Mouse (Mus musculus) neural tube, embryonic 13.5 days (tissue): ENCODE measurements around the gene Tprg. TPM values are rescaled to one million over a fixed set of nuclear protein-coding genes. Genes with fewer than 3 reads are reported as not detected.

Experiments used
- ATAC-seq: fragments of 200-750 bp; cut with Nextera tagmentation; 2 replicates; pipeline ENCODE4 v1.8.0; 2017; ENCODE audit warnings: low read depth, mild to moderate bottlenecking, moderate TSS enrichment, moderate library complexity
- H3K27ac ChIP-seq: fragments of 300-500 bp; sonication (generic); replicated peaks from 2 replicates; pipeline ENCODE4 v1.5.1; 2015; ENCODE audit warnings: moderate library complexity, mild to moderate bottlenecking, inconsistent platforms
- H3K27me3 ChIP-seq: fragments of 300-500 bp; sonication (generic); 2 replicates; pipeline ENCODE4 v1.6.1; 2015; ENCODE audit warnings: mild to moderate bottlenecking, inconsistent platforms
- H3K36me3 ChIP-seq: fragments of 300-500 bp; sonication (generic); 2 replicates; pipeline ENCODE4 v1.6.1; 2015; ENCODE audit warnings: mild to moderate bottlenecking, inconsistent platforms
- H3K4me1 ChIP-seq: fragments of 300-500 bp; sonication (generic); replicated peaks from 2 replicates; pipeline ENCODE4 v1.6.1; 2015; ENCODE audit warnings: inconsistent platforms
- H3K4me2 ChIP-seq: fragments of 300-500 bp; sonication (generic); 2 replicates; pipeline ENCODE4 v1.6.1; 2015; ENCODE audit warnings: inconsistent platforms, mild to moderate bottlenecking, moderate library complexity
- H3K4me3 ChIP-seq: fragments of 300-500 bp; sonication (generic); 2 replicates; pipeline ENCODE4 v1.5.1; 2015; ENCODE audit warnings: mild to moderate bottlenecking, inconsistent platforms
- H3K9ac ChIP-seq: fragments of 300-500 bp; sonication (generic); 2 replicates; pipeline ENCODE4 v1.6.1; 2015; ENCODE audit warnings: moderate library complexity, mild to moderate bottlenecking, inconsistent platforms
- H3K9me3 ChIP-seq: fragments of 300-500 bp; sonication (generic); 2 replicates; pipeline ENCODE4 v1.6.1; 2016; ENCODE audit warnings: inconsistent platforms
- WGBS: fragments of 180-500 bp; shearing (Covaris S2); methylation state at CpG from one replicate; pipeline ENCODE4 v1.1.7; 2015; 5-methylcytosine and 5-hydroxymethylcytosine counted together
- polyA plus RNA-seq: library from polyadenylated mRNA; unstranded; fragments of >200 nt; fragmentation: Nextera tagmentation; extraction: Ambion mirVana; gene quantifications from 2 replicates; pipeline ENCODE4 v1.2.1, GENCODE M21; 2015

The Tprg gene
- polyA plus RNA-seq, 1 experiment from 2014 or later, result not detected

DNA sequence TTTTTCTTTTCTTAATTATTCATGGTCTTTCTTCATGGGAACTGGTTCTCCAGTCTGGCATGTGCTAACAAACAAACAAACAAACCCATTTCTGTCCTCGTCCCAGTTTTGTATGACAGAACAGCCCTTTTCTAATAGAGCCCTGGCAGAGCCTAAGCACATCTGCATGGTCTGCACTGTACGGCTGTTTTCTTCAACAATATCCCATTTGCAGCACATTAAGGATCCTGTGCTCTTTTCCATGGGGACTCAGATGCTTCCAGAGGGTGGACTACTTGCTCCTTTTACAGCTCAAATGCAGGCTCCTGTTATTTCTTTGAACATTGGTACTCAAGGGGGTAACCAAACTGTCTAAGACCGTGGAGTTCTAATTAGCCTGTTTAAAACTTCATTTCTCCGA, 178.1 kb downstream of the Tprg start:
- ATAC-seq, result peak; percentile 69; the same call in 1 of the 2 replicates
- no peak overlapping the region for H3K4me3 ChIP-seq
- H3K4me2 ChIP-seq, result no peak overlapping the region
- no peaks in the 10 kb centered on the region for H3K36me3 ChIP-seq
- no peak overlapping the region for H3K27ac ChIP-seq
- 62% methylated on average over 4 of the region's 4 CpGs for WGBS
- peaks cover 16% of the 10 kb centered on the region; the same call in 1 of the 2 replicates for H3K4me1 ChIP-seq
- H3K27me3 ChIP-seq, result no peaks in the 10 kb centered on the region
- H3K9me3 ChIP-seq, result no peaks in the 10 kb centered on the region
- H3K9ac ChIP-seq, result no peak overlapping the region

DNA sequence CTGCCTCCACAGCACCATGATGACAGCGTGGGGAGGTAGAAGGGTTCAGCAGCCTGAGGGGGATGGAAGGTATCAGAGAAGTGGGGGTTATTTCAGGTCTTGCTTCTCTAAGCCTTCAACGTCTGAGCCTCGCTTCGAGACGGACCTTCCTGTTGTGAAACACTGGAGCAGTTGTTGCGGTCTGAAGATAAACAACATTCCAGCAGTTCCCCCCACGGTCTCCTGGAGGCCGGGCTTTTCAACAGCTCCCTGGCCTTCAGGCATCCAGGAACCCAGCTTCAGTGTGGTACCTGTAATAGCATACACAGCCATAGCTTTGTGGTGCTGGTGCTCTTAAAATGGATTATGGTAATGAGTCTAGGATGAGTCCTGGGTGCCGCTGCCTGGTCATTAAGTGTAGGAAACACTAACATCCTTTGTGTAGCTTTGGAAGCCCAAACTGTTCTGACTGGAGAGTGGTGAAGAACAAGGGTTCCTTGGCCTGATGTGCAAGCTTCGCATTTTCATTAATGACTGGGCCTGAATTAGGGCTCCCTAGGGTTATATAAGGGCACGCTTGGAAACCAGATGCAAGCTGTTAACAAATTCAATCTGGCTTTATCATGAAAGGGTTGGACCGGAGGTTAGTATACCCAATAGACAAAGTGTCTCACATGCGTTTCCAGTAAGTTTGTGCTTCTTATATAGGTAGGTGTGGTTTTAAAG, 179.0 kb downstream of the Tprg start:
- Histone ChIP-seq H3K4me1 (peaks cover 16% of the 10 kb centered on the region; the same call in 1 of the 2 replicates), H3K4me3 (no peak overlapping the region), H3K27me3 (no peaks in the 10 kb centered on the region), H3K9ac (no peak overlapping the region), H3K36me3 (no peaks in the 10 kb centered on the region), H3K9me3 (no peaks in the 10 kb centered on the region), H3K4me2 (no peak overlapping the region), H3K27ac (0 out of 2 replicates have a peak overlapping the region, but pooled peaks have one; percentile 23)
- 51% methylated on average over 13 of the region's 13 CpGs for WGBS
- ATAC-seq, result peak; percentile 59; the same call in 1 of the 2 replicates

GRCm38 (mm10) chr16:25468040-25468439, 181.4 kb downstream of the Tprg start:
- Histone ChIP-seq H3K4me1 (peaks cover 16% of the 10 kb centered on the region; the same call in 1 of the 2 replicates), H3K4me3 (no peak overlapping the region), H3K9ac (no peak overlapping the region), H3K27ac (no peak overlapping the region), H3K36me3 (no peaks in the 10 kb centered on the region), H3K4me2 (no peak overlapping the region), H3K27me3 (no peaks in the 10 kb centered on the region), H3K9me3 (no peaks in the 10 kb centered on the region)
- no peak for ATAC-seq
- WGBS, result 81% methylated on average over 3 of the region's 3 CpGs

DNA sequence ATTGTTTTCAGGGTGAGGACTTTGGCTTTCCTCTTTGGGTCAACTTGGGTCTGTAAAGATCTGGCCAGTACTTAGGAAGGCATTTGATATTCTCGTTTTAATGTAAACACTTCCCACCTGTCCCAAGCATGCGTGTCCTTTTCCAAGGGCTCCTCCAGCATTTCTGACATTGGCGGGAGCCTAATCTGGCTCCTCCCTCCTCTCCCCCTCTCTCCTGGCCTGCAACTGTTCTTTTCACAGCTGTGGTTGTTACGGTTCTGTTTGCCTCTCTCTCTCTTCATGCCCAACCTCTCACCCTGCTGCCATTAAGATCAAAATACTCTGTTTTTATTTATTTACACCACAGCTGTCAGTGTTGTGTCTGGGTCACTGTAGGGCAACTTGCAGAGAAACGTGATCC, 182.0 kb downstream of the Tprg start:
- Histone ChIP-seq H3K27me3 (no peaks in the 10 kb centered on the region), H3K27ac (no peak overlapping the region), H3K36me3 (no peaks in the 10 kb centered on the region), H3K9ac (no peak overlapping the region), H3K4me2 (no peak overlapping the region), H3K4me1 (peaks cover 16% of the 10 kb centered on the region; the same call in 1 of the 2 replicates), H3K4me3 (no peak overlapping the region), H3K9me3 (no peaks in the 10 kb centered on the region)
- WGBS, result 68% methylated on average over 5 of the region's 5 CpGs
- ATAC-seq, result no peak
